Mouse (Mus musculus) heart, embryonic 13.5 days (tissue): ENCODE results near the gene E4f1. TPM values are rescaled to one million over a fixed set of nuclear protein-coding genes. Genes with fewer than 3 reads are reported as not detected.

ENCODE experiments used
- ATAC-seq: fragments of 200-750 bp; cut with Nextera tagmentation; 2 replicates; pipeline ENCODE4 v1.8.0; 2017; ENCODE audit warnings: moderate TSS enrichment; ENCODE audit not compliant: insufficient number of reproducible peaks, low FRiP score, low TSS enrichment; ENCODE audit errors: extremely low read depth
- H3K27ac ChIP-seq: fragments of 300-500 bp; sonication (generic); replicated peaks from 2 replicates; pipeline ENCODE4 v1.5.1; 2015; ENCODE audit warnings: moderate library complexity, mild to moderate bottlenecking, inconsistent platforms
- H3K27me3 ChIP-seq: fragments of 300-500 bp; sonication (generic); replicated peaks from 2 replicates; pipeline ENCODE4 v1.6.1; 2015; ENCODE audit warnings: mild to moderate bottlenecking, inconsistent platforms
- H3K36me3 ChIP-seq: fragments of 300-500 bp; sonication (generic); 2 replicates; pipeline ENCODE4 v1.6.1; 2015; ENCODE audit warnings: mild to moderate bottlenecking, inconsistent platforms
- H3K4me1 ChIP-seq: fragments of 300-500 bp; sonication (generic); 2 replicates; pipeline ENCODE4 v1.6.1; 2015; ENCODE audit warnings: inconsistent platforms
- H3K4me2 ChIP-seq: fragments of 300-500 bp; sonication (generic); 2 replicates; pipeline ENCODE4 v1.6.1; 2015; ENCODE audit warnings: inconsistent platforms, mild to moderate bottlenecking, moderate library complexity
- H3K4me3 ChIP-seq: fragments of 300-500 bp; sonication (generic); 2 replicates; pipeline ENCODE4 v1.5.1; 2015; ENCODE audit warnings: moderate library complexity, mild to moderate bottlenecking, inconsistent platforms
- H3K9ac ChIP-seq: fragments of 300-500 bp; sonication (generic); 2 replicates; pipeline ENCODE4 v1.6.1; 2015; ENCODE audit warnings: inconsistent platforms, mild to moderate bottlenecking, moderate library complexity
- H3K9me3 ChIP-seq: fragments of 300-500 bp; sonication (generic); 2 replicates; pipeline ENCODE4 v1.6.1; 2016; ENCODE audit warnings: inconsistent platforms
- WGBS: fragments of 180-500 bp; shearing (Covaris S2); methylation state at CpG from one replicate; pipeline ENCODE4 v1.1.7; 2015; ENCODE audit warnings: mixed read lengths; 5-methylcytosine and 5-hydroxymethylcytosine counted together
- polyA plus RNA-seq: library from polyadenylated mRNA; unstranded; fragments of >200 nt; fragmentation: Nextera tagmentation; extraction: Ambion mirVana; gene quantifications from 2 replicates; pipeline ENCODE4 v1.2.1, GENCODE M21; 2015

Gene E4f1
- polyA plus RNA-seq, 1 experiment from 2014 or later = 24.5 TPM

DNA sequence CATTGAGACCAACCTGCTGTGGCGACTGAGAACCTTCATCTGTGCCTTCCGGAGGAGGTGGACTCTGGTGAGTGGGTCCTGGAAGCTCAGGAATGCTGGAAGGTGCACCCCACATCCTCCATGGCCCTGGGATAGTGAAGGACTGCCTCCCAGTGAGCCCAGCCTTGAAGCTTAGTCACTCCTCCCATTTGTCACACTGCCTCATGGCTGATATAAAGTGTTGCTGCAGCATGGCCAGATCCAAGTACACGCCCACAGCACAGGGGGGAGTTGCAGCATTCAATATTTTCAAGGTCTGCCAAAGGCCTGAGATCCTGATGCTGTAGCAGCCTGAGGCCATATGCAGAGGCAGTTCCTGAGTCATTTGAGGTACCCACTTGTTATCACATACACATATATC, 67.7 kb downstream of the E4f1 start:
- no peak overlapping the region for H3K27ac ChIP-seq
- H3K9ac ChIP-seq = no peak overlapping the region
- H3K4me3 ChIP-seq = no peak overlapping the region
- H3K36me3 ChIP-seq = peaks cover 78% of the 10 kb centered on the region
- no peak overlapping the region for H3K4me2 ChIP-seq
- ATAC-seq = no peak
- H3K4me1 ChIP-seq = no peaks in the 10 kb centered on the region
- H3K9me3 ChIP-seq = no peaks in the 10 kb centered on the region
- no peaks in the 10 kb centered on the region for H3K27me3 ChIP-seq
- 71% methylated on average over 3 of the region's 3 CpGs for WGBS

DNA sequence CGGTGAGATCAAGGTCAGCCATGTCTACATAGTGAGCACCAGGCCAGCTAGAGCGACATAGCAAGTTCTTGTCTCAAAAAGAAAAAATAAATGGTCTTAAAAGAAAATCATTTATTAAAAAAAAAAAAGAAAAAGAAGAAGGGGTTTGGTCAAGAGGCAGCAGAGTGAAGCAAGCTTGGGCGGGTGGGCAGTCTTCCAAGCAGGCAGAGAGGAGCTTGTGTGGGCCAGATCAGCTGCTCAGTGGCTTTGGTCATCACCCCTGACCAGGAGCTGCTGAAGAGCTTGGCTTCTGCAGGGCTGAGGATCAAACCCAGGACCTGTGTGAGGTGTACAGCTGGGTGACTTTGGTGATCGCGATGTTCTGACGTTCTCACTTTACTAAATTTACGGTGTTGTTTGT, 75.7 kb downstream of the E4f1 start:
- Histone ChIP-seq H3K9ac (no peak overlapping the region), H3K9me3 (no peaks in the 10 kb centered on the region), H3K36me3 (peaks cover 24% of the 10 kb centered on the region; the same call in 1 of the 2 replicates), H3K27ac (no peak overlapping the region), H3K4me1 (no peaks in the 10 kb centered on the region), H3K4me3 (no peak overlapping the region), H3K4me2 (no peak overlapping the region), H3K27me3 (no peaks in the 10 kb centered on the region)
- WGBS = 80% methylated on average over 7 of the region's 7 CpGs
- ATAC-seq = no peak

Other genes starting within 250 kb of the E4f1 start
- 6.2 and 7.0 TPM in 2 replicates for gene Tedc2, start 249.5 kb downstream of the E4f1 start, polyA plus RNA-seq
- 37.2 and 38.4 TPM in 2 replicates for gene Ccnf, start 218.8 kb downstream of the E4f1 start, polyA plus RNA-seq
- gene Abca17, start 119.2 kb downstream of the E4f1 start, polyA plus RNA-seq = 0.11 TPM in 1 of 2 replicates, not detected in the other
- 6.2 and 6.4 TPM in 2 replicates for gene Abca3, start 118.4 kb downstream of the E4f1 start, polyA plus RNA-seq
- 234 and 235 TPM in 2 replicates for gene Rnps1, start 55.7 kb downstream of the E4f1 start, polyA plus RNA-seq
- gene Eci1, start 43.7 kb downstream of the E4f1 start, polyA plus RNA-seq = 234 and 266 TPM in 2 replicates
- 1.5 and 1.7 TPM in 2 replicates for gene Dnase1l2, start 27.2 kb downstream of the E4f1 start, polyA plus RNA-seq
- gene Pgp, start 79 bp upstream of the E4f1 start, polyA plus RNA-seq = 61.3 and 66.8 TPM in 2 replicates
- gene Bricd5, start 3.6 kb upstream of the E4f1 start, polyA plus RNA-seq = 0.27 TPM in 1 of 2 replicates, not detected in the other
- 18.1 TPM in 2 replicates for gene Mlst8, start 8.8 kb upstream of the E4f1 start, polyA plus RNA-seq
- gene Caskin1, start 18.3 kb upstream of the E4f1 start, polyA plus RNA-seq = 0.55 and 0.76 TPM in 2 replicates
- gene Traf7, start 57.6 kb upstream of the E4f1 start, polyA plus RNA-seq = 72.5 and 76.1 TPM in 2 replicates
- 1.0 and 1.4 TPM in 2 replicates for gene Rab26, start 63.9 kb upstream of the E4f1 start, polyA plus RNA-seq
- 10.9 and 14.2 TPM in 2 replicates for gene Pkd1, start 79.5 kb upstream of the E4f1 start, polyA plus RNA-seq
- 43.4 and 47.9 TPM in 2 replicates for gene Tsc2, start 162.3 kb upstream of the E4f1 start, polyA plus RNA-seq
- gene Nthl1, start 162.4 kb upstream of the E4f1 start, polyA plus RNA-seq = 9.6 and 9.8 TPM in 2 replicates
- 46.8 and 51.1 TPM in 2 replicates for gene Slc9a3r2, start 180.0 kb upstream of the E4f1 start, polyA plus RNA-seq
- not detected in 2 replicates for gene Npw, start 188.1 kb upstream of the E4f1 start, polyA plus RNA-seq
- 15.1 and 15.8 TPM in 2 replicates for gene Zfp598, start 199.4 kb upstream of the E4f1 start, polyA plus RNA-seq
- gene Syngr3, start 219.6 kb upstream of the E4f1 start, polyA plus RNA-seq = 0.59 and 0.83 TPM in 2 replicates
- gene Gfer, start 225.8 kb upstream of the E4f1 start, polyA plus RNA-seq = 31.4 and 31.9 TPM in 2 replicates
- gene Noxo1, start 225.9 kb upstream of the E4f1 start, polyA plus RNA-seq = 1.1 TPM in 2 replicates
- 45.7 and 47.4 TPM in 2 replicates for gene Tbl3, start 237.3 kb upstream of the E4f1 start, polyA plus RNA-seq
- gene Rnf151, start 247.8 kb upstream of the E4f1 start, polyA plus RNA-seq = not detected in 2 replicates
- gene Rps2, start 247.8 kb upstream of the E4f1 start, polyA plus RNA-seq = 903 and 1,010 TPM in 2 replicates